Mouse (Mus musculus): ENCODE data around the gene Arhgef6.

Arhgef6 gene

DNA sequence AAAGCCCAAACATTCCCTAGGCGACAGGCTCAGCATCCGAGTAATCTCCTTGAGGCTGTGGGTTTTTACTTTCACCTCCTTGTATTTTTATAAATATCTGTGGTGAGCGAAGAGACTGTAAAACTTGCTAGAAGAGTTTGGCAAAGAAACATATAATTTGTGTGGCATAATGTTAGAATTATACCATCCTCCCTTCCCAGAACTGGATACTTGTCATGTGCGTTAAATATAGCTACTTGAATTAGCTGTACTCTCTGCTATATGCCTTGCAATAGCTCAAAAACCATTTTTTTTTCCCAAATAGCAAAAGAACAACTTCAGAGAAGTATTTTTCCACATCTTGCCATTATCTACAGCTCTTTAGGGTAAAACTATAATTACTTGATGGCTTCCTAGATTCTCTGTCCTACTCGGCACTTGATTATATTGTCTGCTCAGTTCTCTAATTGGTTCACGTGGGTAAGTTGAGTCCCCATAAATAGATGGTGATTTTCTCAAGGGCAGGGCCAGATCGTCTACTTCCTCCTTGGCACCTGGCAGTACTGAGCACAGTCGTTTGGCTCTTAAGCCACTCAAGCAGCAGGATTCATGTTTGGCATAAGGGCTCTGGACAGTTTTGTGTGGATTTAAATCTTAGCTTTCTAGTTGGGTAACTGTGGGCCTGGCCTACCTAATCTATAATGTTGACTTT lies 35.2 kb downstream of the Arhgef6 start:
- no peak for DNase-seq (ENCODE audit: low read depth)

DNA sequence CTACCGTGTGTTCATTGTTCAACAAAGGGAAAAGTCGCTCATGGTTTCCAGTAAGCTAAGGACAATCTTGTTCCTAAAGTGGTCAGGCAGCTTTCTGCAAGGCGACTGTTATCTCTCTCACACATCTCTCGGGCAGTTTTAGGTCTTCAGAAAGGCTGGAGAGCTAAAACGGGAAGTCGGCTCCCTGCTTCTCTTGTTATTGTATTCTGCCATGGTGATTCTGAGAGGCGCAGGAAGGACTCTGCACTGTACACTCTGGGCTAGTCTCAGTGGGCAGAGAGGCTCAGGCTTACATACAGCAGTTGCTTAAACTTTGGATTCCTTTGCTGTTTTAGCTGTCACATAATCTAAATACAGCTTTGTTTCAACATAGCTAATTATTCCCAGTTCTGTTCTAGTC lies 39.6 kb downstream of the Arhgef6 start:
- no peak for DNase-seq (ENCODE audit: low read depth)

DNA sequence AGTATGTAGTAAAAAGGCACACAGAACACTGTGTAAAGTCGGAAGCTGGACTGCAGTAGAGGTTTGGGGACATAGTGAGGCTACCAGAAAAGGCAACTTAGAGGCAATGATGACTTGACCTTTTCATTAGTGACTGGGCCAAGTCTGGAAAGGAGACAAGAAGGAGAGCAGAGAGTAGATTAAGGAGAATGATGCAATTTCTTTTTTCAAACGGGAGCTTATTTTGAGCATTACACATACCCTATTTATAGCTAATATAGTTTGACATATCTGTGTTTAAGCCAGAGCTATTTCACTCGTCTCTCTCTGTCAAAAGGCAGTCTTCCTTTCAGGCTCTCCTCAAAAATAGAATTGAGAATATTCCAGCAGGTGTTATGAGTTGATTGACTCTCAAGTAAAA lies 50.1 kb downstream of the Arhgef6 start:
- DNase-seq (ENCODE audit: low read depth) = no peak

DNA sequence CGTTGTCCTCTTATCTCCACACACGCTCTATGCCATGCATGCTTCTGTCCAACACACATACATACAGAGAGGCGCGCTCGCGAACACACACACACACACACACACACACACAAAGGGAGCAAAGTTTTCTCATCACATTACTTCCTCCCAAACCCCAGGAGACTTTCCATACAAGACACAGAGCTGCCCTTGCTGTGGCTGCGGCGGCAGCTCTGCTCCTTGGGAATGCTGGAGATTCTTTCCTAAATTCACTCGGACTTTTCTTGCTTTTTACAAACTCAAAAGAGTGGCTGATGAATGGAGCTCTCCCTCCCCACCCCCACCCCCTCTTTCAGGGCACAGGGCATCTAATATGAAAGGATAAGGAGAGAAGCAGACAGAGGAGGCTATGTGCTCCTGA lies 52.2 kb downstream of the Arhgef6 start:
- no peak for DNase-seq (ENCODE audit: low read depth)

DNA sequence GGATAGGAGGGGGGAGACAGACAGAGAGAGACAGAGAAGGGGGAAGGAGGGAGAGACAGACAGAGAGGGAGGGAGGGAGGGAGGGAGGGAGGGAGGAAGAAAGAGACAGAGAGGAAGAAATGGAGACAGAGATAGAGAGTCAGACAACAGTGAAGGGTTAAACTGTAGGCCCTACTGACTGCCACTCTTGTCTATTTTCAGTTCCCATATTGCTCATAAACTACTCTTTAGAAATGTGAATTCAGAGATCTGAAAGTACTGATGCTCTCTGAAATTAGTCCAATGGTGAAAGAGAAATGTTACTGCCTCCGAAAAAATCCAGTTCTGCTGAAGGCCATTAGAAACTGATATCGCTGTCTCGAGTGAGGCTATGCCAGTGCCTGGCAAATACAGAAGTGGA lies 56.3 kb downstream of the Arhgef6 start:
- no peak for DNase-seq (ENCODE audit: low read depth)

DNA sequence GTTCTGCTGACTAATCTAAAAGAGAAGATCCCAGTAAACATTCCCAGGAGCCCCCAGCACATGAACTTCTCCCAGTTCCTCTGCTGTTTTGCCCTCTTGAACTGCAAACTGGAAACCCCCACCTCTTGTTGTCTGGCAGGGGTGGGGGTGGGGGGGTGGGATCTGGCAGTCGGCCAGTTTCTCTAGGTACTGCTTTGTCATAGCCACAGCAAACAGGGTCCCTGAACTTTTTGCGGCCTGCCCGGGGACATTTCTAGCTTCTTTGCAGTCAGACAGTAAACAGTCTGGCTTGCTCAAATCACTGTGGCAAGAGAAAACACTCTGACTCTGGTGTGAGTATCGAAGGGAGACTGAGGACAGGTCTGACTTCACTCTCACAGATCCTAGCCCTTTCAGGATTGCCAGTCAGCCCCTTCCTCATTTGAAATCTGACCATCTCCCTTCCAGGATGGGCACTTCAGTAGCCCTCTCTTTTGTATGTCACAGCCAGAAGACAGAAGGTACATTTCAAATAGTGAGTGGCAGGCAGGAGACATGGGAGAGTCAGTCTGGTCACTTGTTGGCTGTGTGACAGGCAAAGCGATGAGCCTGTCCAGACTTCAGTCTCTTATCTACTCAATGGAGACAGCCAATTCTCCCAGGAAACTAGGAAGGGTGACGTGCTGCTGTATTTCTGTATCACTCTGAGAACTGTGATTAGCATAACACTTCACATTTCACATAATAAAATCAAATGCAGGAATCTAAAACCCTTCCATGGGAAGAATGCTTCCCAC lies 60.8 kb downstream of the Arhgef6 start:
- DNase-seq (ENCODE audit: low read depth) = no peak

DNA sequence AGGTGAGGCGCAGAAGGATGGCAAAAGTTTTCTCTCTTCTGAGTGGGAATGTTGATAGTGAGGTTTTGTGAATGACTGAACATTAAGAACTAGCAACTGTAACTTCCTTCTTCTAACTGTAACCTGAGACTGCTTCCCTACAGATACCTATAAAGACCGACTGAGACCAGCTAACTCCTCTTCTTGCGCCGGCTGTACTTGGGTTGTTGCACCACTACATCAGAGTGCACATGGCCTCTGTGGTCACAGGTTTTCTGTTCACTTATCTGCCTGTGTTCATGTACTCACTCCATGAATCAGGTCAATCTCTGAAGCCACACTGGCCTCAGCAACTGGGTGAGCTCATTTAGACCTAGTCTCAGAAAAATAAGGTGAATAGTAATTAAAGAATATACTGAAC lies 75.0 kb downstream of the Arhgef6 start:
- no peak for DNase-seq (ENCODE audit: low read depth)

DNA sequence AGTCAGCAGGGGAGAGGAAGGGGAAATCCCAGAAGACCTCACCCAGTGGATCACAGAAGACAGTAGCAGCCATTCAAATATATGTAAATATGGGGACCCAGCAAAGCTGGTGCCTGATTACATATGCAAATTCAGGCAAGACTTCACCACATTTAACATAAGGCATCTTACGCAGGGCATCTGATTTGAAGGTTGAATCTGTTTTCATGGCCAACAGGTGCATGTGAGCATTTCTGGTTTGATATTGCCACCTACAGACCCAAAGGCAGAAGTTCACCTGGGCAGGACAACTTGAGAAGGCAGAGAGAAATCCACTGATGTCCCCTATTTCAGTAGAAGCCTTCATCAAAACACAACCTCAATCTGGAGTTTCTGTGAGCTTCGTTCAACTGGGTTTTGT lies 77.8 kb downstream of the Arhgef6 start:
- DNase-seq (ENCODE audit: low read depth) = no peak

DNA sequence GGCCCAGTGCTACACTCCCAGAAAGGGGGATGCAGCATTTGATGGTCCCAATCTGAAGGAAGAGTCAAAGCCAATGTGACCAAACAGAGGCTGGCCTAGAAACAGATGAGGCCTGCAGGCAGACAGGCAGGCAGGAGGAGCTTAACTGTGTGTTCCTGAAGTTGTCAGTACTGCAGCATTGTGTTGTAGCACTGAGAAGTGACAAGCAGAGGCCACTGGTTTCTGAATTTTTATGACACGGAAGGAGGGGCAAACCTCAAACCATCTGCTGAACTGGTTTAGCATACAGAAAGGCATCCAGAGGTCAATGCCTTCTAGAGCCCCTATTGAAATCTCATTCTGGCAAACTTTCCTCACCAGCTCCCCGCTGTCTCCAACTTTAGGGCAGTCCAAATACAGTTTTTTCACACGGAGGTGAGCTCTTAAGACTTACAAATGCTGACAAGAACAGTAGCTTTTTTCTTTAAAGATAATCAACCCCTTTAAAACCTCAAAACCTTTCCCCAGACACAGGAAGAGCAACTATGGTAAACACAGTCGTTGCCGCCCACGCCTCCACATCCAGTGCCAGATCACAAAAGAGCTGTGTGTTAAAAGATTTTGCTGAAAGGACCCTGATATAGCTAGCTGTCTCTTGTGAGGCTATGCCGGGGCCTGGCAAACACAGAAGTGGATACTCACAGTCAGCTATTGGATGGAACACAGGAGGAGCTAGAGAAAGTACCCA lies 85.0 kb downstream of the Arhgef6 start:
- no peak for DNase-seq (ENCODE audit: low read depth)

DNA sequence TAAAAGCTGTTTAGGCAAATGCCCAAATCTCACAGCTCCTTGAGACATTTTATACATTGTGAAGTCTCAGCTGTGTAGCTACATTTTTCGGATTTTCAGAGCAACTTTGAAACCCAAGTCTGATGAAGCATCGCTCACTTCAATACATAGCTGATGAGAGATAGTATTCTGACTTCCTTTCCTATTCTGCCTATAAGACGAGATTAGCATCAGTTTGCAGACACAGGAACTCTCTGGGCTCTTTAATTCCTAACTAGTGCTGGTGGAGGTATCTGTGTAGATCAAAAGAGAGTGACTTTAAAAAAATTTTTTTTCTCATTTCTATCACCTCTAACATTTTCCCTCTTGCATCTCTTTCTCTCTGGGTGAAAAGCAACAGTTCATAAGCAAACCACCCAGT lies 100.0 kb downstream of the Arhgef6 start:
- DNase-seq (ENCODE audit: low read depth) = no peak

DNA sequence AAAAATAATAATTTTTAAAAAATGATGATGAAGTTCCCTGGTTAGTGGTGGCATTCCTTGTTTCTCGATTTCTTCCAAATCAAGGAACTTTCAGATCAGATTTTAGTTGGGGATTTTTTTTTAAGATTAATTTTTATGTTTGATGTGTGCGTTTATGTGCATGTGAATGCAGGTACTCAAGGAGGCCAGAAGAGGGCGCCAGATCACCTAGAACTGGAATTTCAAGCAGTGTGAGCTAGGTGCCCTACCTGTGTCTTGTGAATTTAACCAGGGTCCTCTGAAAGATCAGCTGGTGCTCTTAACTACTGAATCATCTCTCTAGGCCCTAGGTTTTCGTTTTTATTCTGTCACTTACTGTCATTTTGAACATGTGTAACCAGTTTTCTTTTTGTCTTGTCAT lies 102.5 kb downstream of the Arhgef6 start:
- DNase-seq (ENCODE audit: low read depth) = peak; percentile 5

DNA sequence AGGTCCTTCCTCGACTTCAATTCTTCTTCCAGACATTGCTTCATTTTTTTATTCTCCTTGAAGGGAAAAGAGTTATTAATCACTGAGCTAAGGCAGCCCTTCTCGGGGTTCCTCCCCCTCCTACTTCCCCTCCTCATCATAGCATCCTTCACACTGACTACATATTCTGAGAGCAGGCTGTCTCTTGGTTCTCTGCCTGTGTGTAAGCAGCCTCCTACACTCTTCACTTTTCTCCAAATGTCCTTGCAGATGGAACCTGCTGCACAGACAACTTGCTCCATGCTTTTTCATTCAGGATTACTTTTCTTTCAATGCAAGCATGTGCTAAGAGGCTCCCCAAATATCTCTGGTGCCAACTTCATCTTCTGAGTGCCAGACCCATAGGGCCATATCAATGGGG lies 104.9 kb downstream of the Arhgef6 start:
- no peak for DNase-seq (ENCODE audit: low read depth)

DNA sequence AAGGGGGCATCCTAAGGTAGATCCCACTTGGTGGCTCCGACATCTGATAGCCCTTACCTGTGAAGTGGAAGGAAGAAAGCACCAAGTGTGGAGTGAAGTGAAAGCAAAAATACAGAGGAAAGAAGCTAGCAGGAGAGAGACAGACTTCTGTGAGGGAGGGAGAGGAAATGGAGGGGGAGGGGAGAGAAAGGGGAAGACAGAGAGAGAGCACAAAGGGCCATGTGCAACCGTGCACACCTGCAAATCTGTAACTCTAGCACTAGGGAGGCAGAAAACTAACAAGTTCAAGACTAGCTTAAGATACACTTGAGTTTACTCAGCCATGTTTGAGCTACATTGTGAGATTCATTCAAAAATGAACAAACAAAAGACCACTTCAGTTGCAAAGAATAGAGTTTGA lies 110.4 kb downstream of the Arhgef6 start:
- DNase-seq (ENCODE audit: low read depth) = no peak

DNA sequence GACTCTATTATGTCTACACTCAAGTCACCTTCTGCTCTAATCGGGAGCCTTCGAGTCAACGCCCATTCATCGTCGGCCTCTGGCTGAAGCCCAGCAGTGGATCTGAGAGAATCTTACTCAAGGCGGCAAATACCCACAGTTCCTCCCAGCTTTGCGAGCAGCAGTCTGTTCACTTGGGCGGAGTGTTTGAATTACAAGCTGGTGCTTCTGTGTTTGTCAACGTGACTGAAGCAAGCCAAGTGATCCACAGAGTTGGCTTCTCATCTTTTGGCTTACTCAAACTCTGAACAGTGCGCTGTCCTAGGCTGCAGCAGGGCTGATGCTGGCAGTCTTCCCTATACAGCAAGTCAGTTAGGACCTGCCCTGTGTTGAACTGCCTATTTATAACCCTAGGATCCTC lies 115.2 kb downstream of the Arhgef6 start:
- no peak for DNase-seq (ENCODE audit: low read depth)

DNA sequence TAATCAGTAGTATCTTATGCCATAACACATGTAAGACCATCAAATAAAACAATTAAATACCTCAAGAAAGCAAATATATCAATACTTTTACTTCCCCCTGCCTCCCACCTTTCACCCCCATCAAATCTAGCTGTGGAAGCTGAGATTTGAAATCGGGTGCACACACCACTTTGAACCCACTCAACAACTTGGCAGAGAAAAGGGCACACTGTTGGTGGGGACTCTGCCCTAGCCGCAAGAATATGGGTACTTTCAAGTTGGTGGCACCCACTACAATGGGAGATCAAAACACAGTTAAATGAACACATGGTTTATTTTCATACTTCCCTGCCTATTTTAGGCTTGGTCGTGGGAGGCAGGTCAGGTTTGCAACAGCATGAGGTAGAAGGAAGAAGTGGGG lies 116.6 kb downstream of the Arhgef6 start:
- no peak for DNase-seq (ENCODE audit: low read depth)

DNA sequence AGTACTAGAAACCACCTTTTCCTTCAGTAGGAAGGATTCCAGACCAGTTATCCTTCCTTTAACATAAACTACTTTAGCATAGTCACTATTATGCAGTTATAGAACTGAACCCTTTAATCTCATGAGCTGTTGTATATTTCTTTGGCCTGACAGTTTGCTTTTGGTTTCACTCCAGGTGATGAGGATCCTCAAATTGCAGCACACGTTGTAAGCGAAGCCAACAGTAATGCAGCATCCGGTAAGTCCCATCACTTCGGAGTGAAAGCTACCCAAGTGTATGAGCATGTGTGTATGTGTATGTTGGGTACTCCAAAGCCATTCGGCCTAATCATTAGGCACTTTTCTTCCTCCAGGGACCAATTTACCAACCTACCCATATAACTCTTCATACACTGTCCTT lies 119.0 kb downstream of the Arhgef6 start:
- no peak for DNase-seq (ENCODE audit: low read depth)

DNA sequence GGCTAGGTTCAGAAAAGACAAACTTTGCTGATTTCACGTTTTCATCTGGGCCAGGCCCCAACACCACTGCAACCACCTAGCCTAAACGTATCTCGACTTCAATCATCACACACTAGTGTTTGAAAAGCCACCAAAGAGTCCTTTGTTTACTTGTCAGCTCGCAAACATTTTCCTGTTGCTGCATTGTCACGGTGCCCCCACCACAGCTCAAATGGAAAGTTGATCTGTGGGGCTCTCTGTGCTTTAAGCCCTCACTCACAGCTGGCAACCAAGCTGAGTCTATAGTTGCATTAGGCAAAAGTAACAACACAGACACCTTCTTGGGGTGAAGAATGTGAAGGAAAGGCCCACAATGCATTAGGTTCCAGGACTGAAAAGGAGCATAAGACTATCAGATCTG lies 122.3 kb downstream of the Arhgef6 start:
- DNase-seq (ENCODE audit: low read depth) = no peak

DNA sequence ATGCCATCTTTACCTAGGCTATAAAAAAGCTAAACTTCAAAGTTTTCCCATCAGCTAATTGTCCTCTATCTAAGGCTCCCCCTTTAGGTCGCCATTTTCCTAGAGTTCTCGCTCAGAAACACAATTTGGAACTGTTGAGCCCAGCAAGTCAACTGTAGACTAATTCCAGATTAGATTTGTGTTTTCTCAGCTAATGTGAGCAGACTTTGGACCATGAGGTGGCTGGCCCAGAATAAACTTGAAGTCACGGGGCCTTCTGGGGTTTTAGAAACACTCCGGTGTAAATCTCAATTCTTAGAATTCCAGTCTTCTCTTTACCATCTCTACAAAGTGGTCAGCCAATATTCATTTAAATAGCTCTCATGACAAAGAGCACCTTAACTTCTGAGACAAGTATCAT lies 123.0 kb downstream of the Arhgef6 start:
- no peak for DNase-seq (ENCODE audit: low read depth)

DNA sequence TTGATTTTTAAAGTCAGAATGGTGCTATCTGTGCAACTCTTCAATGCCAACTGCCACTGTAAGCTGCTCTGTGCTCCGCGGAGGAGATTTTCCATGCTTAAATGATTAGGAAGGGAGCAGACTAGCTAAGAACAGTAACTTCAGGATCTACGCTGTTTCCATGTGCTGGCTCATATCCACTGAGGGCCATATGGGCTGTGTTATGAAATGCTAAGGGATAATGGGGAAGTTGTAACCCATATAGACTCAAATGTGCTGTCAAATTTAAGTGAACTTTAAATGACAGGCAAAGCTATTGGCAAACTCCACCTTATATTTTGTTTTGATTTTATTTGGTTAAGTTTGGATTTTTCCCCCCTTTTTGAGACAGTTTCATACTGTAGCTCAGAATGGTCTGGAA lies 125.7 kb downstream of the Arhgef6 start:
- no peak for DNase-seq (ENCODE audit: low read depth)

DNA sequence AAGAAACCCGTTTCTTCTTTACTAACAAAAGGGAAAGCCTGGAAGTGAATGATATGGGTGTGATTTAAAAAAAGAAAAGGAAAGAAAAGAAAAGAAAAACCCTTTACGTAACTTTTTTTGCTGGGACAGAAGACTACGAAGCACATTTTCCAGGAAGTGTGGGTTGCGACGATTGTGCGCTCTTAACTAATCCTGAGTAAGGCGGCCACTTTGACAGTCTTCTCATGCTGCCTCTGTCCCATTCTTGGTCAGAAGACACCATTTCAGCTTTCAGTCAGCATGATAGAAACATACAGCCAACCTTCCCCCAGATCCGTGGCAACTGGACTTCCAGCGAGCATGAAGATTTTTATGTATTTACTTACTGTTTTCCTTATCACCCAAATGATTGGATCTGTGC lies 126.7 kb downstream of the Arhgef6 start, which contains the start of gene Cd40lg:
Cd40lg (plus strand) TSS at position 268 of the 400 bp plus-strand sequence.
- DNase-seq (ENCODE audit: low read depth) = no peak

DNA sequence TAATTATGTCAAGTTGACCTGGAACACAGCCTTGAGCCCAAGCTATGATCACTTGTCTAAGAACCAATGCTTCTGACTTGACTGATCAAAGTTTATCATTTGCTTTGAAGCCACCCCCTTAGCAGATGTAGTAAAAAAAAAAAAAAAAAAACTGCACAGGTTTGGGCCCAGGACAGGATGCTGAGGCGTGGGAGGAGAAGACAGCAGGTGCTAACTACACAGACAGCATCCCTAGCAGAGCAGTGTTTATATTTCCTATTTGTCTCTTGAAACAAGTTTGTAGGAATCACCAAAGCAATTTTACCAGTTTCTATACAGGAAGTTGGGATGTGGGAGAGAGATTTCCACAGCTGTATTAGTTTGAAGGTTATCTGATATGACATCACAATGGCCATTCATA lies 127.9 kb downstream of the Arhgef6 start:
- no peak for DNase-seq (ENCODE audit: low read depth)

DNA sequence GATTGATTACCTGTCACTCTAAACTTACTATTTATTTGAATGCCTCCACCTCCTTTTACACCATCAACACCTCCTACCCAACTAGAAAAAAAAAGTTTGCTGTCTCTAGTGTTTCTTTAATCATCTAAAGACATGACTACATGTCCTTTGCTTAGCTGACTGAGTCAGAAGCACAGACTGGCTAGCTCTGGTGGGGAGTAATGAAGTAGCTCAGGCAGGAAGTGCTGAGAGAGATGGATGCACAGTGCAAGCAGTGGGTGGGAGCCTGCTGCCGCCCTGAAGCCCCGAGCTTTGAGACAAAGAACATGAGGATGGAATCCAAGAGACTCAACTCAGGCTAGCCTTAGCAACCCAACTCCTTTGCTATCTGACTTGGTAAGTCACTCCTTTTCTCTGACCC lies 138.1 kb downstream of the Arhgef6 start:
- DNase-seq (ENCODE audit: low read depth) = no peak

DNA sequence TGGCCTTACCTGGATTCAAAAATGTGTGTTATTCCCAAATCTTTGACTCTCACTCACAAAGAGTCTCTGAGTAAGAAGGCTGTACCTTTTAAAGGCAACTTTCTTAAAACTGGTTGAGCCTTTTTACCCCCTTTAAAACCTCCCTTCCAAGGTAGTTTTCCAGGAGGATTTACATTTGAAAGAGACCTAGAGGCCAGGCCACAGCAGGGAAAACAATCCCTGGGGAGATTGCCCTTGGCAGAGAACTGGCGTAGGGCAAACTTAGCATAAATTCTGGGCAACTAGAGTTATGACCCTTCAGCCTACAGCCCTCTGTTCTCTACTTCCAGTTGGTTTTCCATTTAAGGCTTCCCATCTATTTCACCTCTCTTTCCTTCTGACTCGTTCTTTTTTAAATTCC lies 140.5 kb downstream of the Arhgef6 start:
- no peak for DNase-seq (ENCODE audit: low read depth)
